Mouse (Mus musculus): ENCODE measurements around the gene Nos1ap.

Gene Nos1ap

GRCm38 (mm10) chr1:170589219-170590040 is at the start of gene Nos1ap:
Nos1ap (minus strand) TSS chr1:170589861.
- peak; percentile 87 for DNase-seq (ENCODE audit: low read depth, low spot score)

GRCm38 (mm10) chr1:170638941-170639340 is 49.3 kb upstream of the Nos1ap start:
- no peak for DNase-seq (ENCODE audit: low read depth, low spot score)

GRCm38 (mm10) chr1:170632856-170633255 is 43.2 kb upstream of the Nos1ap start:
- no peak for DNase-seq (ENCODE audit: low read depth, low spot score)

GRCm38 (mm10) chr1:170632385-170632784 is 42.7 kb upstream of the Nos1ap start:
- DNase-seq (ENCODE audit: low read depth, low spot score), result peak; percentile 94

- DNase-seq (ENCODE audit: low read depth, low spot score), result no peak
Observed at GRCm38 (mm10) chr1:170631571-170631970, 41.9 kb upstream of the Nos1ap start.

- DNase-seq (ENCODE audit: low read depth, low spot score), result no peak
Observed at GRCm38 (mm10) chr1:170630489-170630888, 40.8 kb upstream of the Nos1ap start.

GRCm38 (mm10) chr1:170623432-170623831 is 33.8 kb upstream of the Nos1ap start:
- no peak for DNase-seq (ENCODE audit: low read depth, low spot score)

GRCm38 (mm10) chr1:170622934-170623333 is 33.3 kb upstream of the Nos1ap start:
- DNase-seq (ENCODE audit: low read depth, low spot score), result no peak

- DNase-seq (ENCODE audit: low read depth, low spot score), result no peak
Observed at GRCm38 (mm10) chr1:170619686-170620374, 30.2 kb upstream of the Nos1ap start.

GRCm38 (mm10) chr1:170612968-170613872 is 23.6 kb upstream of the Nos1ap start:
- DNase-seq (ENCODE audit: low read depth, low spot score), result peak; percentile 79

GRCm38 (mm10) chr1:170611631-170612030 is 22.0 kb upstream of the Nos1ap start:
- no peak for DNase-seq (ENCODE audit: low read depth, low spot score)

GRCm38 (mm10) chr1:170610695-170611094 is 21.0 kb upstream of the Nos1ap start:
- DNase-seq (ENCODE audit: low read depth, low spot score), result no peak

GRCm38 (mm10) chr1:170610289-170610688 is 20.6 kb upstream of the Nos1ap start:
- DNase-seq (ENCODE audit: low read depth, low spot score), result no peak

GRCm38 (mm10) chr1:170609872-170610271 is 20.2 kb upstream of the Nos1ap start:
- no peak for DNase-seq (ENCODE audit: low read depth, low spot score)

GRCm38 (mm10) chr1:170608461-170609071 is 18.9 kb upstream of the Nos1ap start:
- no peak for DNase-seq (ENCODE audit: low read depth, low spot score)

- no peak for DNase-seq (ENCODE audit: low read depth, low spot score)
Observed at GRCm38 (mm10) chr1:170607231-170607917, 17.7 kb upstream of the Nos1ap start.

- DNase-seq (ENCODE audit: low read depth, low spot score), result no peak
Observed at GRCm38 (mm10) chr1:170605228-170606001, 15.8 kb upstream of the Nos1ap start.

GRCm38 (mm10) chr1:170594575-170594974 is 4.9 kb upstream of the Nos1ap start:
- DNase-seq (ENCODE audit: low read depth, low spot score), result no peak

- no peak for DNase-seq (ENCODE audit: low read depth, low spot score)
Observed at GRCm38 (mm10) chr1:170590531-170590930, 870 bp upstream of the Nos1ap start.

- no peak for DNase-seq (ENCODE audit: low read depth, low spot score)
Observed at GRCm38 (mm10) chr1:170590041-170590360, 340 bp upstream of the Nos1ap start.

Data from brain, adult 2 months (tissue).